Mouse (Mus musculus) embryonic facial prominence, embryonic 13.5 days (tissue): Measurements from ENCODE around the gene Zcchc4. TPM values are rescaled to one million over a fixed set of nuclear protein-coding genes. Genes with fewer than 3 reads are reported as not detected.
A peak's percentile ranks its signal among the peaks of the same experiment; 100 is the strongest.

Experiments
- ATAC-seq: fragments of 200-750 bp; cut with Nextera tagmentation; 2 replicates; pipeline ENCODE4 v1.8.0; 2017; ENCODE audit warnings: low read depth; ENCODE audit not compliant: insufficient number of reproducible peaks, insufficient read depth, low FRiP score, low TSS enrichment
- H3K27ac ChIP-seq: fragments of 300-500 bp; sonication (generic); 2 replicates; pipeline ENCODE4 v1.5.1; 2015; ENCODE audit warnings: moderate library complexity, mild to moderate bottlenecking, inconsistent platforms
- H3K27me3 ChIP-seq: fragments of 300-500 bp; sonication (generic); 2 replicates; pipeline ENCODE4 v1.6.1; 2015; ENCODE audit warnings: mild to moderate bottlenecking, inconsistent platforms
- H3K36me3 ChIP-seq: fragments of 300-500 bp; sonication (generic); 2 replicates; pipeline ENCODE4 v1.6.1; 2015; ENCODE audit warnings: mild to moderate bottlenecking, inconsistent platforms
- H3K4me1 ChIP-seq: fragments of 300-500 bp; sonication (generic); 2 replicates; pipeline ENCODE4 v1.6.1; 2015; ENCODE audit warnings: inconsistent platforms
- H3K4me2 ChIP-seq: fragments of 300-500 bp; sonication (generic); 2 replicates; pipeline ENCODE4 v1.6.1; 2015; ENCODE audit warnings: moderate library complexity, mild to moderate bottlenecking, inconsistent platforms
- H3K4me3 ChIP-seq: fragments of 300-500 bp; sonication (generic); 2 replicates; pipeline ENCODE4 v1.5.1; 2015; ENCODE audit warnings: mild to moderate bottlenecking, inconsistent platforms
- H3K9ac ChIP-seq: fragments of 300-500 bp; sonication (generic); 2 replicates; pipeline ENCODE4 v1.6.1; 2015; ENCODE audit warnings: mild to moderate bottlenecking, inconsistent platforms
- H3K9me3 ChIP-seq: fragments of 300-500 bp; sonication (generic); 2 replicates; pipeline ENCODE4 v1.6.1; 2016; ENCODE audit warnings: inconsistent platforms
- WGBS: fragments of 180-500 bp; shearing (Covaris S2); methylation state at CpG from one replicate; pipeline ENCODE4 v1.1.7; 2015; ENCODE audit warnings: mixed read lengths; 5-methylcytosine and 5-hydroxymethylcytosine counted together
- polyA plus RNA-seq: library from polyadenylated mRNA; unstranded; fragments of >200 nt; fragmentation: Nextera tagmentation; extraction: Ambion mirVana; gene quantifications from 2 replicates; pipeline ENCODE4 v1.2.1, GENCODE M21; 2015

The Zcchc4 gene
- 19.2 and 20.0 TPM in 2 replicates for polyA plus RNA-seq

- Histone ChIP-seq H3K27ac (no peak within 1 kb of the TSS), H3K4me2 (no peak within 1 kb of the TSS), H3K27me3 (no peaks in the 10 kb centered on the region), H3K4me3 (no peak within 1 kb of the TSS), H3K9me3 (no peaks in the 10 kb centered on the region), H3K36me3 (peaks cover 5% of the 10 kb centered on the region; the same call in 1 of the 2 replicates), H3K9ac (no peak within 1 kb of the TSS), H3K4me1 (no peaks in the 10 kb centered on the region)
- ATAC-seq, result no peak
- 72% methylated on average over 8 of the region's 8 CpGs for WGBS
Observed at GRCm38 (mm10) chr5:52775237-52775636, at the start of gene Zcchc4. Gene Zcchc4 (plus strand): TSS chr5:52775409.

GRCm38 (mm10) chr5:52727747-52728146 is 47.5 kb upstream of the Zcchc4 start:
- Histone ChIP-seq H3K27ac (no peak overlapping the region), H3K9me3 (no peaks in the 10 kb centered on the region), H3K4me1 (no peaks in the 10 kb centered on the region), H3K4me2 (no peak overlapping the region), H3K27me3 (peaks cover 5% of the 10 kb centered on the region; the same call in 1 of the 2 replicates), H3K9ac (no peak overlapping the region), H3K36me3 (no peaks in the 10 kb centered on the region), H3K4me3 (no peak overlapping the region)
- 83% methylated on average over 5 of the region's 5 CpGs for WGBS
- ATAC-seq, result no peak

- 67% methylated on average over 4 of the region's 4 CpGs for WGBS
- Histone ChIP-seq H3K4me3 (no peak overlapping the region), H3K36me3 (no peaks in the 10 kb centered on the region), H3K4me1 (peaks cover 4% of the 10 kb centered on the region), H3K27me3 (no peaks in the 10 kb centered on the region), H3K9ac (no peak overlapping the region), H3K9me3 (no peaks in the 10 kb centered on the region), H3K4me2 (no peak overlapping the region), H3K27ac (no peak overlapping the region)
- no peak for ATAC-seq
Observed at GRCm38 (mm10) chr5:52732811-52733210, 42.4 kb upstream of the Zcchc4 start.

- Histone ChIP-seq H3K4me3 (no peak overlapping the region), H3K4me2 (no peak overlapping the region), H3K9me3 (no peaks in the 10 kb centered on the region), H3K27ac (no peak overlapping the region), H3K9ac (no peak overlapping the region), H3K36me3 (no peaks in the 10 kb centered on the region), H3K27me3 (no peaks in the 10 kb centered on the region), H3K4me1 (peaks cover 4% of the 10 kb centered on the region)
- WGBS, result 20% methylated on average over 3 of the region's 3 CpGs
- no peak for ATAC-seq
Observed at GRCm38 (mm10) chr5:52736046-52736445, 39.2 kb upstream of the Zcchc4 start.

GRCm38 (mm10) chr5:52741391-52742111 is 33.7 kb upstream of the Zcchc4 start, which contains the start of gene Pi4k2b:
Gene Pi4k2b (plus strand): TSS chr5:52741574.
- Histone ChIP-seq H3K9me3 (no peaks in the 10 kb centered on the region), H3K9ac (peak within 1 kb of the TSS; percentile 87), H3K27ac (peak within 1 kb of the TSS; percentile 85), H3K4me3 (peak within 1 kb of the TSS; percentile 85), H3K4me1 (peaks cover 11% of the 10 kb centered on the region), H3K36me3 (no peaks in the 10 kb centered on the region), H3K27me3 (no peaks in the 10 kb centered on the region), H3K4me2 (peak within 1 kb of the TSS; percentile 70)
- under 1% methylated on average over 68 of the region's 75 CpGs for WGBS
- peak; percentile 92 for ATAC-seq

- no peaks in the 10 kb centered on the region for H3K27me3 ChIP-seq
- ATAC-seq, result no peak
- 1% methylated on average over 17 of the region's 17 CpGs for WGBS
- peak overlapping the region; percentile 85 for H3K4me3 ChIP-seq
- peaks cover 11% of the 10 kb centered on the region for H3K4me1 ChIP-seq
- no peaks in the 10 kb centered on the region for H3K36me3 ChIP-seq
- H3K4me2 ChIP-seq, result peak overlapping the region; percentile 70
- no peaks in the 10 kb centered on the region for H3K9me3 ChIP-seq
- peak overlapping the region; percentile 87 for H3K9ac ChIP-seq
- H3K27ac ChIP-seq, result peak overlapping the region; percentile 85
Observed at GRCm38 (mm10) chr5:52742112-52742813, 32.9 kb upstream of the Zcchc4 start.

- ATAC-seq, result no peak
- Histone ChIP-seq H3K27me3 (no peaks in the 10 kb centered on the region), H3K9me3 (no peaks in the 10 kb centered on the region), H3K4me3 (no peak overlapping the region), H3K27ac (no peak overlapping the region), H3K4me2 (peak overlapping the region; percentile 70), H3K9ac (0 out of 2 replicates have a peak overlapping the region, but pooled peaks have one; percentile 87), H3K36me3 (no peaks in the 10 kb centered on the region), H3K4me1 (peaks cover 14% of the 10 kb centered on the region)
- 45% methylated on average over 4 of the region's 4 CpGs for WGBS
Observed at GRCm38 (mm10) chr5:52743231-52743630, 32.0 kb upstream of the Zcchc4 start.

GRCm38 (mm10) chr5:52746920-52747319 is 28.3 kb upstream of the Zcchc4 start:
- Histone ChIP-seq H3K4me1 (peaks cover 17% of the 10 kb centered on the region), H3K4me2 (no peak overlapping the region), H3K36me3 (peaks cover 4% of the 10 kb centered on the region; the same call in 1 of the 2 replicates), H3K27me3 (no peaks in the 10 kb centered on the region), H3K27ac (no peak overlapping the region), H3K9ac (no peak overlapping the region), H3K9me3 (no peaks in the 10 kb centered on the region), H3K4me3 (no peak overlapping the region)
- no peak for ATAC-seq

- no peak overlapping the region for H3K27ac ChIP-seq
- ATAC-seq, result no peak
- no peaks in the 10 kb centered on the region for H3K9me3 ChIP-seq
- H3K4me3 ChIP-seq, result no peak overlapping the region
- H3K9ac ChIP-seq, result no peak overlapping the region
- peaks cover 12% of the 10 kb centered on the region; the same call in 1 of the 2 replicates for H3K4me1 ChIP-seq
- WGBS, result 62% methylated on average over 5 of the region's 5 CpGs
- no peak overlapping the region for H3K4me2 ChIP-seq
- H3K27me3 ChIP-seq, result no peaks in the 10 kb centered on the region
- H3K36me3 ChIP-seq, result peaks cover 7% of the 10 kb centered on the region; the same call in 1 of the 2 replicates
Observed at GRCm38 (mm10) chr5:52748732-52749131, 26.5 kb upstream of the Zcchc4 start.

- Histone ChIP-seq H3K4me2 (no peak overlapping the region), H3K27ac (no peak overlapping the region), H3K9ac (no peak overlapping the region), H3K36me3 (peaks cover 24% of the 10 kb centered on the region), H3K4me3 (no peak overlapping the region), H3K27me3 (no peaks in the 10 kb centered on the region), H3K4me1 (peaks cover 7% of the 10 kb centered on the region; the same call in 1 of the 2 replicates), H3K9me3 (no peaks in the 10 kb centered on the region)
- WGBS, result 60% methylated on average over 9 of the region's 9 CpGs
- no peak for ATAC-seq
Observed at GRCm38 (mm10) chr5:52753146-52753545, 22.1 kb upstream of the Zcchc4 start.

GRCm38 (mm10) chr5:52754196-52754595 is 21.0 kb upstream of the Zcchc4 start:
- Histone ChIP-seq H3K9me3 (no peaks in the 10 kb centered on the region), H3K36me3 (peaks cover 24% of the 10 kb centered on the region), H3K27me3 (no peaks in the 10 kb centered on the region), H3K4me3 (no peak overlapping the region), H3K4me2 (no peak overlapping the region), H3K9ac (no peak overlapping the region), H3K4me1 (peaks cover 2% of the 10 kb centered on the region; the same call in 1 of the 2 replicates), H3K27ac (no peak overlapping the region)
- no peak for ATAC-seq

GRCm38 (mm10) chr5:52755337-52755736 is 19.9 kb upstream of the Zcchc4 start:
- ATAC-seq, result no peak
- Histone ChIP-seq H3K4me2 (no peak overlapping the region), H3K27me3 (no peaks in the 10 kb centered on the region), H3K4me3 (no peak overlapping the region), H3K9me3 (no peaks in the 10 kb centered on the region), H3K36me3 (peaks cover 24% of the 10 kb centered on the region), H3K4me1 (peaks cover 2% of the 10 kb centered on the region; the same call in 1 of the 2 replicates), H3K27ac (no peak overlapping the region), H3K9ac (no peak overlapping the region)
- 97% methylated on average over 3 of the region's 3 CpGs for WGBS
